Mouse (Mus musculus) stomach, postnatal 0 days (tissue): ENCODE measurements around the gene Grin2c.

Source experiments
- CTCF ChIP-seq: IDR thresholded peaks from 2 replicates; pipeline ENCODE4 v1.5.1; 2016; ENCODE audit warnings: antibody characterized with exemption, low read depth, mild to moderate bottlenecking, moderate library complexity
- EP300 ChIP-seq: optimal IDR thresholded peaks from 2 replicates; pipeline ENCODE3; 2016; ENCODE audit warnings: antibody characterized with exemption

GRCm38 (mm10) chr11:115289885-115290284, 22.8 kb upstream of the Grin2c start:
- no peak for TF ChIP-seq CTCF
- TF ChIP-seq EP300: no peak
